Mouse (Mus musculus): ENCODE results near the gene Vps53.

The Vps53 gene

GRCm38 (mm10) chr11:76052496-76052895 is 127.0 kb downstream of the Vps53 start:
- no peak for DNase-seq (ENCODE audit: low read depth, low spot score)

DNA sequence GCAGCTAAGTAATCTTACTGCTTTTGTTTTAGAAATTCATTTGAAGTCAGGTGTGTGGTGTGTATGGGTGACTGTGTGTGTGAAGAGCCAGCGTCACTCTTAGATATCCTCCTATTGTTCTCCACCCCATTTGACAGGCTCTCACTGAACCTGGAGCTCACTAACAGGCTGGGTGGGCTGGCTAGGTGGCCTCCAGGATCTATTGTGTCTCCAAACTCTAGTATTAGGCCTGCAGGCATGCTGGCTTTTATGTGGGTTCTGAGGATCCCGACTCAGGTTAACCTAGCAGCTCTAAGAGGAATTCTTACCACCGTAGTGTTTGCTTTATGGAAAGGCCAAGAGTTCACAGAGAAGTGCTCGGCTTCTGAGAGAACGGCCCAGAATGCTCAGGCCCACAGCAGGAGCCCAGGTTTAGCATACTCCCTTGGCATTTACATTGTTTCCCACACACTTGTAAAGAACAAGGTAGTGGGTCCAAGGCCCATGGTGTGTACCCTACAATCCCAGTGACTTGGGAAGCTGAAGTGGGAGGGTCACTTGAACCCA is 128.4 kb downstream of the Vps53 start:
- no peak for DNase-seq (ENCODE audit: low read depth, low spot score)

DNA sequence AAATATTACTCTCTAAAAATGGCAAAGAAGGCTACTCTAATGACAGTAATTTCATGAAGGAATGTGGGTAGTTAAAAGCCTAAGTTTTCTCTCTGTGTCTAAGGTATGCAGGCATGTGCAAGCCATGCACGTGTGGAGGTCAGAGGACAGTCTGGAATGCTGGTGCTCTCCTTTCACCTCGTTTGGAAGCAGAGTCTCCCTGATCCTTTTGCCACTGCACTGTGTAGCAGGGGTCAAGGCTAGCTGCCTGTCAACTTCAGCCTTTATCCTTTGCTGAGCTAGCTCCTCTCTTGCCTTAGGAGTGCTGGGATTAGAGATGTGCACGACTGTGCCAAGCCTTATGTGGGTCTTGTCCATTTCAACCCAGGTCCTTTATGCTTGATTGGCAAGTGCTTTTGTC is 128.9 kb downstream of the Vps53 start:
- DNase-seq (ENCODE audit: low read depth, low spot score), result no peak

GRCm38 (mm10) chr11:76045367-76045766 is 134.1 kb downstream of the Vps53 start:
- DNase-seq (ENCODE audit: low read depth, low spot score), result no peak

- no peak for DNase-seq (ENCODE audit: low read depth, low spot score)
These were observed 135.0 kb downstream of the Vps53 start for GRCm38 (mm10) chr11:76044468-76044867.

- no peak for DNase-seq (ENCODE audit: low read depth, low spot score)
These were observed 136.6 kb downstream of the Vps53 start for GRCm38 (mm10) chr11:76042882-76043281.

DNA sequence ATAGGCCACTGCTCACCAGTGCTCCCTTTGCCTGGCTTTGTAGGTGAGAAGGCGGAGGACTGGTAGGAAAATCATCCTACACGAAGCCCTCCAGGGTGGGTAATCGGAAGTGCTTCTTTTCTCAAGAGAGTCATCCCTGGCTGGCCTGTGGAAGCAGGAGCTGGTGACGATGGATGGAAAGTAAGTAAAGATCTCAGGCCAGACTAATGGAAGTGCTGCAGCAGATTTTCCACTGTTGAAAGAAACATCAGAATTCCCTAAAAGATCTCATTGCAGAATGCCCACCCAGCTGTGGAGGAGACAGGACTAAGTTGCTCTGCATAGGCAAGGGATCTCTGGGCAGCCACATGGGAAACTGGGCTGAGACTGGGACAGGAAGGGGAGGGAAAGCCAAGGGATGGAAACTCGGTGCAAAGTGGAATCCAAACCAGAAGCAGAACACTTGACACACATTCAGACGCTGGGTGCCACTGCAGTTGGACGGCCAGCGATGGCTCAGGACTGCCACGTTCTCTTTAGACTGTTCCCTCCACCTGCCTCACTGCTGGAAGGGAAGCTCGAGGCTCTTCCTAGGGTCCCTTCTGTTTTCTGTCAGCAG is 137.3 kb downstream of the Vps53 start:
- no peak for DNase-seq (ENCODE audit: low read depth, low spot score)

DNA sequence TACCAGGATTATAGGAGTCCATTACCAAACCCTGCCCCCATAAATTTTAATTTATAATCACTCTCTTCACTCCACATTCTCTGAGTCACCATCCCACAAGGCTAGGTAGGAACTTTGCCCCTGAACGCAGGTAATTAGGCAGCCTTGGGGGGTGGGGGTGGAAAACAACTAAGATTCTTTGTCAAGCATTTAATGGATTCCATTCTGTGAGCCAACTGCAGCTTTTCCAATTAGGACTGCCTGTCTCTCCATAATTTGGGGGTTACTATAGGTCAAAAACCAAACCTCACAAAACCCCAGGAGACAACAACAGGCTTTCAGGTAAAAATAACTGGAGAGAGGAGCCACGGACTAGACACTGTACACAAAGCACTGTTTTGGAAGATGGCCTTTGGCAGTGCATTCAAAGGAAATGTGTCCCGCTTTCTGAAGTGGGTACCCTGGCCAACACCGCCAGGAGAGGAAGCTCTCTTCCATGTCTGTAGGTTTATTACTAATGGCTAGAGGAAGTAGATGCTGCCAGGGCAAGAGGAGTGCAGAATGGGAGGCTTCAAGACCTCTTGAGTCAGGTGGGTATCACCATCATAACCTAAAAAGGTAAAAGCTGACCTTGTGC is 138.6 kb downstream of the Vps53 start:
- no peak for DNase-seq (ENCODE audit: low read depth, low spot score)

GRCm38 (mm10) chr11:76040106-76040505 is 139.3 kb downstream of the Vps53 start:
- no peak for DNase-seq (ENCODE audit: low read depth, low spot score)

GRCm38 (mm10) chr11:76039271-76040053 is 140.0 kb downstream of the Vps53 start:
- no peak for DNase-seq (ENCODE audit: low read depth, low spot score)

DNA sequence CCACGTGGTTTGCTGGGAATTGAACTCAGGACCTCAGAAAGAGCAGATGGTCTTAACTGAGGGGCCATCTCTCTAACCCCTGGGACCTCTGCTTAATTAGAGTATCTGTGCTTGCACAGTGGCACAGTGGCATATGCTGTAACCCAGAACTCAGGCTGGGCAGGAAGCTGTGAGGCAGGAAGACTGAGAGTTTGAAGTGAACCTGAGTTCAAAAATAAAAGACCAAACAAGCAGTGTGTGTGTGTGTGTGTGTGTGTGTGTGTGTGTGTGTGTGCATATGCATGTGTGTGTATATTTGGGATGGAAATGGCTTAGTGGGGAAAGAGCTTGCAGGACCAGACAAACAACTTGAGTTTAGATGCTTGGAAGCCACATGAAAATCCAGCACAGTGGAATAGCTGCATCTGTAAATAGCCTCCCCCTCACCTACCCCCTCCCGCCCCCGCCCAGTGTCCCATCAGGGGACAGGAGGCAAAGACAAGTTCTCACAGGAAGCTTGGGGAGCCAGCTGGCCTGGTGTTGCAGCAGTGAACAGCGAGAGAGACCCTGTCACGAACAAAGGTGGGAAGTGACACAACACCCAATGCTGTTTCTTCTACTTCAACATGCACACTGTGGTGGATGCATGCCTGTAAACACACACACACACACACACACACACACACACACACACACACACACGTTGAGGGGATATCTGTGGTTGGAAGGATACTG is 141.7 kb downstream of the Vps53 start:
- no peak for DNase-seq (ENCODE audit: low read depth, low spot score)

DNA sequence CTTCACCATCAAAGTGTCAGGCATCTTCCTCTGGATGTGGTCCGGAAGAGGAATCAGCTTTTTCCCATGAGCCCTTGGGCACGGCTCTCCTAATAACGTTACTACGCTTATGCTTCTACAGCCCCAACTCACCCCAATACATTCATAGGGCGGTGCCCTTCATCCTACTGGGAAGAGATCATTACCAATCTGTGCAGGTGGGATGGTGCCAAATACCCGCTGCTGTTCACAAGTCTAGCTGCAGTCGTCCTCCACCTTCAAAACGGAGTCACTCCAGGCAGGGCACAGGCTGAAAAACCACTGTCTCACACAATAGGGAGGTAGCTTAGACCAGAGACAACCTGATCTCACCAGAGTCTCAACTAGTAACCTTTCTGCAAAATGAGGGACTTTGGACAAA is 144.3 kb downstream of the Vps53 start:
- DNase-seq (ENCODE audit: low read depth, low spot score), result no peak

DNA sequence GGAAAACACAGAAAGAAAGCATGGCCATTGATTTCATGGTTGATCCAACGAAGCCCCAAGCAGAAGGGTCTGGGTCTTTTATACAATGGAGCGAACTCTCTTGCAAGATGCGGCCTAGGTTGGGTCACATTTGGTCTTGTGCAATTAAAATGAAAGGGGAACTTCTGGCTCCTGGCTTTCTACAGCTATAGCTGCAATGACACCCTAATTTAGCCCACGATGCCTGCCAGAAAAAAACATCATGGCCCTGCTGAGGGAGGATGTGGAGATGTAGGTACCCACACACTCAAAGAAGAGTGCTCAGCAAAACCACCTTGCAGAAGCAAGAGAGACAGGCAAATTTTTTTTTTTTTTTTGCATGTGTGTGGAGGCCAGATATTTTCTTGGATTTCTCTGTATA is 145.6 kb downstream of the Vps53 start:
- DNase-seq (ENCODE audit: low read depth, low spot score), result no peak

GRCm38 (mm10) chr11:76033359-76033758 is 146.1 kb downstream of the Vps53 start:
- DNase-seq (ENCODE audit: low read depth, low spot score), result no peak

GRCm38 (mm10) chr11:76028072-76028465 is 151.4 kb downstream of the Vps53 start:
- no peak for DNase-seq (ENCODE audit: low read depth, low spot score)

- peak; percentile 73 for DNase-seq (ENCODE audit: low read depth, low spot score)
These were observed 152.0 kb downstream of the Vps53 start, which contains the start of gene Rflnb for GRCm38 (mm10) chr11:76027139-76028071. Gene Rflnb, minus strand, starts transcription at chr11:76027782.

GRCm38 (mm10) chr11:76026527-76027138 is 152.8 kb downstream of the Vps53 start:
- no peak for DNase-seq (ENCODE audit: low read depth, low spot score)

DNA sequence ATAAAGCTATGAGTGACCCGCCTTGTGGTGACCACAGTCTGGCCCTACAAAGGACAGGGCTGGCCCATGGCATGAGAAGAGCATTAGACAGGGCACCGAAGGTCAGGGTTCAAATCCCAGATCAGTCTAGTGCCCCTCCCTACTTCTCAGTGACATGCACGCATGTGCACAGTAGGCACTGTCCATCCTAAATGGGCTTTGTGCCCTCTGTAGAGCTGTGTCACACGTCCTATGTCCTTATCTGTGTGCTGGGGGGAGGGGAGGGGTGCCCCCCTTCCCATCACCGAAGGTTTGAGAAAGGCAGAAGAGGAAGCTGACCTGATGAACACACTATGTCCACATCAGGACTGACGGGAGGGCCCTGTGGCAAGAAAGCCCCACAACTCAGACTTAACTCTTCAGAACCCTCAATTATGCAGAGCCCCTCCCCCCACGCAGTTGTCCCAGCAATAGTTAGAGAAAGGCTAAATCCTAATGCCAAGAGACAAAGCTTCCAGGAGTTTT is 154.3 kb downstream of the Vps53 start:
- DNase-seq (ENCODE audit: low read depth, low spot score), result no peak

DNA sequence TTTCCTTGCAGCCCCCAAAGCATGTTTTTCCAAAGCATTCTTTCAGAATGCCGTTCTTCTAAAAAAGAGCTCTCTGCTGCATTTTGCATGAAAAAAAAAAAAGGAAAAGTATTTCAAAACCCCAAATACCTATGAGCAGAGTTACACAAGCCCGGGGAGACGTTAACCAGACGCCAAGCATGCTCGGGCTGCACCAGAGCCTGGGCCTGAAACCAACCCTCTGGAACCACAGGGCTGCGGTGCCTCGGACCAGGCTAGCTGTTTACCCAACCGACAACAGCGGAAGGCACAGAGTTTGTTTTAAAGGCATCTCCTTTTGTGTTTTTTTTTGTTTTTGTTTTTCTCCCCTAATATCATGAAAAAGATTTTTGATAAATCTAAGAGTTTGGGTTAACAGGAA is 158.5 kb downstream of the Vps53 start:
- DNase-seq (ENCODE audit: low read depth, low spot score), result no peak

DNA sequence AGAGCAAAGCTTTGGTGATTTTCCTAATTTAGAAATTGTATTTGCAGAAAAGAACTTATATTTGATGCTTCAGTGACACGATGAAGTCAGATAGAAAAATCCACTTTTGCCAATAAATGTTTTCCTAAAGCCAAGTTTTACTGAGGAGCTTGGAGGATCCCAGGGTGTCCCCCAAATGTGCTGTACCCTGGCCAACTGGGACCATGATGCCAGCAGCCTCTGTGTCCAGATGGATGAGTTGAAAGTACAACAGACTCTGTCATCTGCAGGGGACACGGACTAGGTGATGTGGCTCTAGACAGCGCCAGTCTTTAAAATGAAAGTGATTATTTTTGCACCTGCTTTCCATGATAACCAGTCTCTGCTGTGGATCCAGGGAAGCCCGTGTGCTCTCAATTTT is 159.6 kb downstream of the Vps53 start:
- no peak for DNase-seq (ENCODE audit: low read depth, low spot score)
